Mouse (Mus musculus) WW6 (cell line): Measurements from ENCODE around the gene Rbm42.

Source experiments
- DNase-seq: peaks from one replicate; pipeline ENCODE4 v3.0.0-alpha.2; 2013; ENCODE audit warnings: low read depth, low spot score

The Rbm42 gene

DNA sequence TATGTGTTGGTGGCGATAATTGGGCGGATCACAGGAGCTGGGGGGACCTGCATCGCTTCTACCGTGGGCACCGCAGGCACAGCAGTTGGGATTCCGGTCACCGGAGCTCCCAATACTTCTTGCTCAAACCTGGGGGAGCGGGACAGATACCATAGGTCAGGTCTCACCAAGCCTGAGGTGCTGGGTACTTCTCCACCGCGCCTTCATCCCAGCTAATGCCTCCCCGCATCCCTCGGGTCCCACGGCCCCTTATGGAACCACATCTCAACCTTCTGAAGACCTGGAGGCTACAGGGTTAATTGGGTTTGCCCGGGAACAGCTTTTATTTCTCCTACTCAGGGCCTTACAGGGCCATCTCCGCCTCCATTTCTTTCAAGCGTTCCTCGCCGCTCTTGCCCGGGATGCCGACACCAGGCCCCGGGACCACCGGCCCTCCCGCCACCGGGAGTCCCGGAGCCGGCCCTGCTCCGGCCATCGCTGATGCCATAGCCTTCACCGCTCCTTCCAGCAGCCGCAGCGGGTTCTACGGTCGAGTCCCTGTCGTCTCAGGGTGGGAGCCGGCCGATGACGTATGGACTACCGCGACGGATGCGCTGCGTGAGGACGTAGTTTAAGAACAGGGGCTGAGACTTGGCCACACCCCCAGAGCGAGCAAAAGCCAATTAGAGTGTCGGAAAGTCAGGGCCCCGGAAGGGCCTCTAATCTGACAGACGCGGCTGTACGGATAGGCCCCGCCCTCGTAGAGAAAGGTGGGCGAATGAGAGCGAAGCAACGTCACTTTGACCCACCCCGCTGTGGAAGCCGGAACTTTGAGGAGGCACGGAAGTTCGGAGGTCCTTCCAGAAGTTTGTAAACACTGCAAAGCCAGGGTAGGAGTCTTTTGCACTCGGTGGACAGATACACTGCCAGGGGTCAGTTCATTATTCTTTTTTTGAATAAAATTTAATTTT is at the start of gene Rbm42:
Rbm42 (minus strand) TSS at position 727 of the 950 bp plus-strand sequence.
- peak; percentile 97 for DNase-seq

GRCm38 (mm10) chr7:30698589-30698988 is 48.5 kb upstream of the Rbm42 start, which contains the start of gene 2200002J24Rik:
2200002J24Rik (plus strand) TSS chr7:30698926.
- no peak for DNase-seq

- no peak for DNase-seq
Measured at GRCm38 (mm10) chr7:30698101-30698500, 48.0 kb upstream of the Rbm42 start.

- DNase-seq, result no peak
Measured at GRCm38 (mm10) chr7:30688325-30688724, 38.2 kb upstream of the Rbm42 start.

GRCm38 (mm10) chr7:30683425-30683824 is 33.3 kb upstream of the Rbm42 start:
- no peak for DNase-seq

GRCm38 (mm10) chr7:30681897-30682296 is 31.8 kb upstream of the Rbm42 start:
- no peak for DNase-seq

GRCm38 (mm10) chr7:30678263-30678975 is 28.3 kb upstream of the Rbm42 start:
- no peak for DNase-seq

DNA sequence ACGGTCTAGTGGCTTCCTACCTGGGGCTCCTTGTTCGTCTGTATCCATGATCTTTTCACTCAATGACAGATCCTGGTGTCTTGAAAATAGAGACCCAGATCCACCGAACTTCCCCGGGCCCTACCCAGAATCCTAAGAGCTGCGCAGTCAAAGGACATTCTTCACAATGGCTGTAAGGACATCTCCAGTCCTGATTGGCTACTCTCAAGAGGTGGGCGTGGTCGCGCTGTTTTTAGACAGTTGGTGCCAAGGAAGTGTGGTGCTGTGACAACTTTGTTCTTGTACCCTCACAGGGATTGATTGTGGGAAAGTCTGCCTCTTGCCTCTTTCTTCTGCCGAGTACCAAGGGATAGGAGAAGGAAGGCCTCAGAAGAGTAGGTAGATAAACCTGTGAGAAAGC is 21.4 kb upstream of the Rbm42 start, which contains the start of gene Pmis2:
Pmis2 (minus strand) TSS at position 126 of the 400 bp plus-strand sequence.
- DNase-seq, result peak; percentile 26

DNA sequence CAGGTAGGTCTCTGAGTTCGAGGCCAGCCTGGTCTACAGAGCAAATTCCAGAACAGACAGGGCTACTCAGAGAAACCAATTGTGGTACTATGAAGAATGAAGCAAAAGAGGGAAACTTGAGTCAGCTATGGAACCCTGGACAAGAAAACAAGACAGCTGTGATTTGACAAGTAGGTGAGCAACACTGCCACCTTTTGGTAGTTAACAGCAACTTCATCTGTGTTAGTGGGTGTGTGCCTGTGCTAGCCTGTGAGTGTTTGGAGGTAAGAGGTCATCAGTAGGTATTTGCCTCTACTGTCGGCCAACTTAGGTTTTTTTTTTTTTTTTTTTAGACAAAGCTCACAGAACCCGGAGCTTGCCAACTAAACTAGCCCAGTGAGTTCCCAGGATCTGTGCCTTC is 19.1 kb upstream of the Rbm42 start:
- DNase-seq, result peak; percentile 55

- no peak for DNase-seq
Measured at GRCm38 (mm10) chr7:30665321-30665720, 15.2 kb upstream of the Rbm42 start.

DNA sequence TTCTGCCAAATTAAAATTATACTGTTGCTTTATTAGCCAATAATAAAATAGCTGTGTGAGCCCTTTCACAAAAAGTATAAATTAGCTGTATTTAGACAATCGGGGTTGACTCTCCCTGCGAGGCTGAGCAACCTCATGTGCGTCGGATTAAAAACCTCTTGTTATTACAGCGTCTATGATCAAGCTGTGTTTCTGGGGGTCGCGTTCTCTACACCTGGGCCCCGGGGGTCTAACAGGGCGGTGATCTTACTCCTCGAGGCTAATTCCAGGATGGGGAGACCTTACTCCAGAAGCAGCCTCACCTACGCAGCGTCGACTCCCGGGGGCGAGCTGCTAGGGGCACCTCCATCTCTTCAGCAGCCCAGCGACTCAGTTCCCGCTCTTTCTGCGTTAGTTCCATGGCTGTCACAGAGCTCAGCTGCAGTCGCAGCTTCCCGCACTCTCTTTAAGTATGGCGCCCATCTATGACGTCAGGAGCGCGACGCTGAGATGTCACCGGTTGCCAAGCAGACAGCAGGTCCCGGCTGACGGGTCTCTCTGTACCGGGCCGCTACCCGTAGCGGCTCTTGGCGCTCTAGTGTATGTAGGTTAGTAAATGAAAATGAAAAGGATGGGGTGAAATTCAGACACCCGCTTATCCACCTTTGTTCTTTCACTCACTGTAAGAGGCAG is 14.5 kb upstream of the Rbm42 start, which contains the start of gene Haus5:
Haus5 (minus strand) TSS at position 466 of the 672 bp plus-strand sequence.
- peak; percentile 66 for DNase-seq

- no peak for DNase-seq
Measured at GRCm38 (mm10) chr7:30639083-30639482, 11.0 kb downstream of the Rbm42 start.

DNA sequence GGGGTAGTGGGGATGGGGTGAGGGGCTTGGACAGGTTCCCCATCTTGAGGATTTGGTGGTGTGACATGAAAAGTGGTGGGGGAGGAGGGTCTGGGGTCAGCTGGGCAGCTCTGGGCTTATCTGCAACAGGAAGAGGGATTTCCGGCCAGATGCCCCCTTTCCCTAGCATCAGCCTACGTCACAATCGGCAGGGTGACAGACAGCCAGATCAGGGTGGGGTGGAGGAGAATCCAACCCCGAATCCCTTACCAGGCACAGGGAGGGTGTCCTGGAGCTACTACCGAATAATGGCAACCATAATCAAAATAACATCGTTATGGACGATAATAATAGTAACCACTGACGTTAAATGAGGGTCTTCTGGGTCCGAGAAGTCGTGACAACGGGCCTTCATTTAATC is 13.7 kb downstream of the Rbm42 start:
- no peak for DNase-seq

- no peak for DNase-seq
Measured at GRCm38 (mm10) chr7:30635752-30636151, 14.4 kb downstream of the Rbm42 start, which contains the start of gene Etv2. Etv2 (minus strand) TSS chr7:30635852.

GRCm38 (mm10) chr7:30634621-30635020 is 15.5 kb downstream of the Rbm42 start:
- no peak for DNase-seq

- no peak for DNase-seq
Measured at GRCm38 (mm10) chr7:30633762-30634412, 16.2 kb downstream of the Rbm42 start.

DNA sequence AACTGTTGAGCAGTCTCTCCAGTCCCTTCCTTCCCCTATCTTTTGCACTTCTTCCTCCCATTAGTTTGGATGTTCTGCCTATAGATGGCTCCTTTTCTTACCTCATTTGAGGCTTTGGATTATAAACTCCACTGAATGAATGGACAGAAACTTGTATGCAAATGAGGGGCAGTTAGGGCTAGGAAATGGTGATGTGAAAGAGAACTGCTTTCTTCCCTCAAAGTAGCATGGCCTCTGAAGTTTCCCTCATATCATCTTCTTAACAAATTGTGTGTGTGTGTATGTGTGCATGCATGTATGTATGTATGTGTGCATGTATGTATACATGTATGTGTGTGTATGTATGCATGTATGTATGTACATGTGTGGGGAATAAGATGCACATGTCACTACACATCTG is 21.1 kb downstream of the Rbm42 start:
- no peak for DNase-seq

GRCm38 (mm10) chr7:30626647-30627046 is 23.5 kb downstream of the Rbm42 start:
- DNase-seq, result no peak

DNA sequence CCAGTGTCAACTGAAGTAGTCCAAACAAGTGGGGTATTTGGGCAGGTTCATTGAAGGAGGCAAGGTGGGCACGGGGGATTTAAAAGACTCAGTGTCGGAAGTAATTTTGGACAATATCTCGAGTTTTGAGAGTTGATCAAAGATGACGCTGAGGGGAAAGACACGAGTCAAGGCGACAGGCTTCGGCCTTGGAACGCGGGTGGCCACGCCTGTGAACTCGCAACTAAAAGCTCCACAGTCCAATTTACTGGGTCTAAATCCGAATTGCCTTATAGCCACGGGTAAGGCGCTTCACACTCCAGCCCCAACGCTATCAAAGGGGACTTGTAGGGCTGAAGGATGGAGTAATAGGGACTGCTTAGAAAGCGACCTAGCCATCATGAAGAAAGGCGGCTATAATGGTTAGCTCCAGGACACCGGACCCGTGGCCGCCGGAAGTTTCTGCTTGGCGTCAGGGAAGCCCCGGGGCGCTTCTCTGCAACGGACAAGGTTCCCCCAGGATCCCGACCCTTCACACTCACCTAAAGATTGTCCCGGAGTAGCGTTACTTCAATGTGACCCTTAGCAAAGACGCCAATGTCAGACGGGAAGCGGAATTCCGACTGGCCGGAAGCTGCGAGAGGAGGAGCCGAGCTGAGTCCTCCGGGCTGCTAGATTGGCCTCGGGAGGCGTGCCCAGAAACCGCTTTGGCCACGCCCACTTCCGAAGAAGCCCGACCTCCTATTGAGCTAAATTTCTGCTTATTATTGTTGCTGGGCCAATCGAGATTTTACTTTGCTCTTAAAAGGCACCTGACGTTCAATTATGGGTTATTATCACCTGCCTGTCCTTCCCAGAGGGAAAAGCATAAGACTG is 24.4 kb downstream of the Rbm42 start, which contains the start of gene Cox6b1:
Cox6b1 (minus strand) TSS at position 622 of the 855 bp plus-strand sequence.
- peak; percentile 73 for DNase-seq

DNA sequence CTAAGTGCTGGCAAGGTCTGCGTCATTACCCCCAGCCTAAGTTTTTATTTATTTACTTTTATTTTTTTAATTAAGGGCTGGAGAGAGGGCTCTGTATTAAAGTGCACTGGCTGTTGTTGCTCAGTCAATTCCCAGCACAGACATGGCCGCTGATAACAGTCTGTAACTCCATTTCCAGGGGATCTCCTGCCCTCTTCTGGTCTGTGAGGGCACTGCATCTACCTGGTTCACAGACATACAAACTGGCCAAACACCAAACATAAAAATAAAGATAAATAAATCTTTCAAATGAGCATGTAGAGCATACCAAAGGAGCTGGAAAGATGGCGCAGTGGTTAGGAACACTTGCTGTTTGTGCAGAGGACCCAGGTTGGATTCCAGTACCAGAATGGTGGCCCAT is 30.9 kb downstream of the Rbm42 start:
- no peak for DNase-seq
